Mouse (Mus musculus): ENCODE measurements around the gene Scd2.
A peak's percentile ranks its signal among the peaks of the same experiment; 100 is the strongest.
"Not testable (repeated sequence)": the region's sequence is repeated elsewhere in the genome, so short reads cannot be mapped to it uniquely, and the experiment has no call there.

Scd2 gene

DNA sequence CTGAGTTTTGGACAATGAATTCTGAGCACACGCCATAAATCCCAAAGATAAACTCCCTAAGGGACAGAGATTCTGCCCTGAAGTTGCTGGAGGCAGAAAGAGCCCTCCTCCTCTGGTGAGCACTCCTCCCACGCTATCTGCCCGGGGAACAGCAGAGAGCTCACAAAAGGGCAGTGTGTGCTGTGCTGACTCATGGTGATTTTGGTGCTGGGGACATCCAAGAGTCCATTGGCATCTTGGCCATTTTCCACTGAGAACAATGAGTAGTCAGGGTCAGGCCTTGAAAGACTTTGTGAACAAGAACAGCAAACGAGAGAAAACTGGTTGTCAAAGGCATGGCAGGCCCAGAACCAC, 18.5 kb downstream of the Scd2 start:
- DNase-seq (ENCODE audit: low read depth, low spot score) = no peak

DNA sequence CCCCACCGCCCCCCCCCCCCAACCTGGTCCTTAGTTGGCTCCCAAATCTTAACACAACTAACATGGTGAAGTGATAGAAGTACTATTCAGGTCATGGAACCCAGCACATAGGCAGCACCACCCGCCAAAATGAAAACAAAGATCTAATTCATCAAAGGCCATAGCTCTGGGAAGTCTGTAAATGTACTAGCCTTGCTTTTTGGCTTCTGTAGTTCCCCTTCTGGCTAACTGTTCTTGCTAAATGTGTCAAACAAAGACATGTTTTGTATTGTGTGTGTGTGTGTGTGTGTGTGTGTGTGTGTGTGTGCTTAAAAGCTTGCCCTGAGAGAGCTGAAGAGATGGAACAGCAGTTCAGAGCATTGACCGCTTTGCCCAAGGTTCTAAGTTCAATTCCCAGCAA, 19.6 kb downstream of the Scd2 start:
- DNase-seq (ENCODE audit: low read depth, low spot score) = no peak

DNA sequence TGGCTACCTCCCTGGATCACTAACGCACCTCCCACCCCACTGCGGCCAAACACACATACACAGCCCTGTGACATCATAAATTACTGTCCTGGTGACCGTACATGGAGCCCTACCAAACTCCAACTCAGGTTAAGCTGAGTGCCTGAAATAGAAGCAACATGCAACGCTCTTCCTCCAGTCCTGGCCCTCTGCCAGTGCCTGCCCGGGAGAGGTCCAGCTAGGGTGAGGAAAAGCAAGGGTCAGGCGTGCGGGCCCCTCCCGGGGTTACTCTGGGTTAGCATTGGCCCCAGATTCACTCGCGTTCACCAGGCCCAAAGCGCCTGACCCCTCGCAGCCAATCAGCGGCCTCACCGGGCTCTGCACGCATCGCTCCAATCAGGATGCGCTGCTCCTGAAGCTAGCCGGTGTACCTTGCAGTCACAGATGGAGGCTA, 20.9 kb downstream of the Scd2 start:
- DNase-seq (ENCODE audit: low read depth, low spot score) = peak; percentile 82

DNA sequence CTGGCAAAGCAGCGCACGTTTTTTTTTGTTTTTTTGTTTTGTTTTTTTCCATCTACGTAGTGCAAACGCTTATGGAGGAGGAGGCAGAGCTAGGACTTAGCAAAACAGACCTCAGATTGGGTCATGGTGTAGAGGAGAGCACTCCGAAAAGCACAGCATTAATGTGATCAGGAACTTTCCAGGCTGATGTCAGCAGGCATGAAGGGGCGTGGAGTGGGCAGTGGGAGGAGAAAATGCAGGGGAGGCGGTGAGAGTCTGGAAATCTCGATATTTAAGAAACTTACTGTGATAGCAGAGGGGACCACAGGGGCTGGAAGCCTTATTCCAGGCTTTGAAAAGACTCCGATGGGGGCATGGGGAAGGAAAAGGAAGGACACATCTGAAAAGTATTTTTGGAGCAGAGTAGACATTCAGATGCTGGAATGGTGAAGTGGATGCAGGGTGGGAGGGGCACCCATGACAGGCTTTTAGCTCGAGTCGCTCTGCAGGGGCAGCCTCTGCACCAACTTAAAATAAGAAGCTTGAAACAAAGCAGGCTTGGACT, 21.5 kb downstream of the Scd2 start:
- DNase-seq (ENCODE audit: low read depth, low spot score) = peak; percentile 34

DNA sequence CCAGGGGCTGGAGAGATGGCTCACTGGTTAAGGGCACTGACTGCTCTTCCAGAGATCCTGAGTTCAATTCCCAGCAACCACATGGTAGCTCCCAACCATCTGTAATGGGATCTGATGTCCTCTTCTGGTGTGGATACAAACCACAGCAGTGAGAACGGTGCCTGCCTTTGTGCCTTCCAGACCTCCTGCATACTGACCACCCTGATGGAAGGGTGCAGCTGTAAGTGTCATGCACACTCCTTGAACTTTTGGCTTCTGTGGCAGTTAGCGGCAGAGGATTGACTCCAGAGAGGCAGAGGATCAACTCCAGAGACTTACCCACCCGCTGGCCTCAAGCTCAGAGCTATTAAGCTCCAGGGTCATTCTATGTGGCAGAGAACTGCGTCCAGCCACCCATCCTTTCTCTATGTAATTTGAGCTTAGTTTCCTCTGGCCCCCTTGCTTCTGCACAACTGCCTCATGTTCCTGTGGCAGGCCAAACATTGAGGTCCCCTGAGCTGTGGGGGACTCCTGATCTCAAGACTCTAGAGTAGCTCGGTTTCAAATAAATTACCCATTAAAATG, 23.4 kb downstream of the Scd2 start:
- DNase-seq (ENCODE audit: low read depth, low spot score) = no peak

DNA sequence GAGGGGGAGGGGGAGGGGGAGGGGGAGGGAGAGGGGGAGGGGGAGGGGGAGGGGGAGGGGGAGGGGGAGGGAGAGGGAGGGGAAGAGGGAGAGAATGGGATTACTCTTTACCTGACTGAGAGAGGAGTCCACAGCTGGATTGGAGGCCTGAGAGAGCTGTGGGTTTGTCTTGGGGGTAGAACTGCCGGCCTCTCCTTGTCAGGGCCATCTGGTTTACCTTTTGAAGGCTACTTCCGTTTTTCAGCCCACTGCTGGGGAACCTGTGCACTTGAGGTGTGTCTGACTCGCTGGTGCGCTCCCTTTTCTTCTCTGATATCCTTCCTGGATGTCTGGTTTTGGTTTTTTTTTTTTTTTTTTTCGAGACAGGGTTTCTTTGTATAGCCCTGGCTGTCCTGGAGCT, 23.9 kb downstream of the Scd2 start:
- no peak for DNase-seq (ENCODE audit: low read depth, low spot score)

DNA sequence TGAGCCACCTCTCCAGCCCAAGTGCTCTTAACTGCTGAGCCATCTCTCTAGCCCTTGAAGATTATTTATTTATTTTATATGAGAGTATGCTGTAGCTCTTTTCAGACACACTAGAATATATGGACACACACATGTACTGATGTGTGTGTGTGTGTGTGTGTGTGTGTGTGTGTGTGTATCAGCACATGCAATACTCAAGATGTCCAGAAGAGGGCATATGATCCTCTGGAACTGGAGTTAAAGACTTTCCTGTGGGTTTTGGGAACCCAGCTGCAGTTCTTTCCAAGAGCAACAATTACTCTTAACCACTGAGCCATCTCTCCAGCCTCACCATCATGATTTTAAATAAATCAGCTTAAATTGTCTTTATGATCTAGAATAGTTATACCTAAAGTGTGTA, 25.1 kb downstream of the Scd2 start:
- DNase-seq (ENCODE audit: low read depth, low spot score) = no peak

DNA sequence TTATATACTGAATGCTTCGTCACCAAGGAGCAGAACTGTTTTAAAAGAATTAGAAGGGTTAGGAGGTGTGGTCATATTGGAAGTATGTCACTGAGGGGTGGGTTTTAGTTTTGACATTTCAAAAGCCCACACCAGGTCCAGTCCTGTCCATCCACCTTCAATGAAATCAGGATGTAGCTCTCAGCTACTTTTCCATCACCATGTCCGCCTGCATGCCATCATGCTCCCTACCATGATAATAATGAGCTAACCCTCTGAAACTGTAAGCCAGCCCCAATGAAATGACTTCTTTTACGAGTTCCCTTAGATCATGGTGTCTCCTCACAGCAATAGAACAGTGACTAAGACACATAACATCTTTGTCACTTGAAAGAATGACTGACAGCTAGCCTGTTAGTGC, 26.8 kb downstream of the Scd2 start:
- DNase-seq (ENCODE audit: low read depth, low spot score) = no peak

DNA sequence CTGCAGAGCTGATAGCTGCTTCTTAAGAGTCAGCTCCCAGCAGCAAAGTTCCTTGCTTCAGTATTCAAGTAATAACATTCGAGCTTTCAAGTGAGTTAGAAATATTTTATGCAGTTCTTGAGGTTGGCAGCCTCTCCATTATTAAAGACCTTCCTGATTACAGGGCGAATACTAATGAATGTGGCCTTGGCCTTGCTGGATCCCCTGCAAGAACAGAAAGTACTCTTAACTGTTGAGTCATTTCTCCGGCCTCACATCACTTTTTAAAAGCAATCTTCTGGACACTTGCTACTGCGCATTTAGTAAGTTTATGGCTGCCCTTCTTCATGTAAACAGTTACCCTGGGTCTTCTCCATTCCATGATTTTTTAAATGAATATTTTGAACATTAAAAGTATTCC, 27.7 kb downstream of the Scd2 start:
- no peak for DNase-seq (ENCODE audit: low read depth, low spot score)

DNA sequence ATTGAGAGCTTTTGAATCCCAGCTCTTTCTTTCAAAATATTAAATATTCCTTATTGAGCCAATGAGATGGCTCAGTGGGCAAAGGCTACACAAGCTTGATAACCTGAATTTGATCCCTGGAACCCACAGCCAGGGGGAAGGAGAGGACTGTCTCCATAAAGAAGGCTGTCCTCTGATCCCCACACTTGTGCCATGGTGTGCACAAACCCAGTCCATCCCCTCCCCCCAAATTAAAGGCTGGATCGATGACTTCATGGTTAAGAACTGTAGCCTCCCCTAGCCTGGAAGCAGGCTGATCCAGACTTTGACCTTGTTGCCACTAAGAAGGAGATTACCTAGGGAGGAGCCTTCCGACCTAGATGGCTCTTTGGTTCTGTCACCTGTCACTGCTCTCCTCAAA, 28.2 kb downstream of the Scd2 start:
- no peak for DNase-seq (ENCODE audit: low read depth, low spot score)

DNA sequence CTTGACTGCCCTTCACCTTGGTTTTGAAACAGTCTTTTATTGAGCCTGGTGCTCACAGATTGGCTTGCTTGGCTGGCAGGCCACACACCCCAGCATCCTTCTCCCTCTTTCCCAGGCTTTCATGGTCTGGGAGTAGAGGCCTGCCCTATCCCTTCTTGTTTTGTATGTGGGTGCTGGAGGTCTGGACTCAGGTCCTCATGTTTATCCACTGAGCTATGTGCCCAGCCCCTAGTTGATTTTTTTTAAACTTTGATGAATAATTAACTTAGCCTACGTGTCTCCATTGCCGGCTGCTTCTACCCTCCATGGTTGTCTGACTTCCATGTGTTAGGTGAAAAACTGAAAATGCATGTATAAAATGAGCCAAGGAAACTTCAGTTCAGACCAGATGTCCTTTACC, 36.1 kb downstream of the Scd2 start:
- no peak for DNase-seq (ENCODE audit: low read depth, low spot score)

DNA sequence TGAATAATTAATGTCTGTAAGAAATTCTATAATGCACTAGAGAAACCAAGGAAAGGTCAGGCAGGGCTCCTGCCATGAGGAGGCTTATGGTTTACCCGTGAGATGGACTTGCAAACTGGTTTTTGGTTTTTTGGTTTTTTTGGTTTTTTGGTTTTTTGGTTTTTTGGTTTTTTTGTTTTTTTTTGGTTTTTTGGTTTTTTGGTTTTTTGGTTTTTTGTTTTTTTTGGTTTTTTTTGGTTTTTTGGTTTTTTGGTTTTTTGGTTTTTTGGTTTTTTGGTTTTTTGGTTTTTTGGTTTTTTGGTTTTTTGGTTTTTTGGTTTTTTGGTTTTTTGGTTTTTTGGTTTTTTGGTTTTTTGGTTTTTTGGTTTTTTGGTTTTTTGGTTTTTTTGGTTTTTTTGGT, 37.7 kb downstream of the Scd2 start:
- DNase-seq (ENCODE audit: low read depth, low spot score) = not testable (repeated sequence)

DNA sequence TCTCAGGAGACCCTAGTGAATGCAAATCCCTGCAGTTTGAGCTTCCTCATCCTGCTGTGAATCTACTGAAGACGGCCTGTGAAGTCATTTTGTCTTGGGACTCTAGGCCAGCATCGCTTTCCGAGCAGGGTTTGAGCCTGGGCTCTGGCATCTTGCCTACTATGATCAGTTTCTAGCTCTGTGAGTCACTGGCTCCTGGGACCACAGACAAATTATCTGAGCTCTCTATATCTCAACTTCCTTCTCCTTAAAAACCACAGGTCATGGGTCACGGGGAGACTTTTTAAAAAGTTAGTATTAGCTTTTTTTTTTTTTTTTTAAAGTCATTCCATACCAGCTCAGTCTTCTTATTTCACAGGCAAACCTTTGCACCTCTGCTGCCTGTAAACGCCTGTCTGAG, 38.4 kb downstream of the Scd2 start:
- DNase-seq (ENCODE audit: low read depth, low spot score) = no peak

DNA sequence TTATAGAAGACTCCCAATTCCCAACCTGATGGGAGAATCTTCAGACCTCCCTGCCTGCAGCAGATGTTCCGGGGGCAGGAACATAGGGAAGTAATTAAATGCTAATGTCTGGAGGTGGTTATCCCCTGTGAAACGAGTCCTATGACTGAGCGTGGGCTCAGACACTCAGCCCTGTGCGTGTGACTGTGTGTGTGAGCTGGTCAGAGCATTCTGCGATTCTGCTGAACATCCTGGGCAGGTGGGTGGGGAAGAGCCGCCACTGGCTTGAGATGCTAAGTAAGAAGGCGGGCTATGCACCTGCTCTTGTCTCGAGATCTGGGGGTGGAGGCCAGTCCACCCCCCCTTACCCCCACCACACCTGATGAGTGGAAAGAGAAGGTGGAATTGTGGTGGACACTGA, 38.9 kb downstream of the Scd2 start:
- DNase-seq (ENCODE audit: low read depth, low spot score) = no peak

DNA sequence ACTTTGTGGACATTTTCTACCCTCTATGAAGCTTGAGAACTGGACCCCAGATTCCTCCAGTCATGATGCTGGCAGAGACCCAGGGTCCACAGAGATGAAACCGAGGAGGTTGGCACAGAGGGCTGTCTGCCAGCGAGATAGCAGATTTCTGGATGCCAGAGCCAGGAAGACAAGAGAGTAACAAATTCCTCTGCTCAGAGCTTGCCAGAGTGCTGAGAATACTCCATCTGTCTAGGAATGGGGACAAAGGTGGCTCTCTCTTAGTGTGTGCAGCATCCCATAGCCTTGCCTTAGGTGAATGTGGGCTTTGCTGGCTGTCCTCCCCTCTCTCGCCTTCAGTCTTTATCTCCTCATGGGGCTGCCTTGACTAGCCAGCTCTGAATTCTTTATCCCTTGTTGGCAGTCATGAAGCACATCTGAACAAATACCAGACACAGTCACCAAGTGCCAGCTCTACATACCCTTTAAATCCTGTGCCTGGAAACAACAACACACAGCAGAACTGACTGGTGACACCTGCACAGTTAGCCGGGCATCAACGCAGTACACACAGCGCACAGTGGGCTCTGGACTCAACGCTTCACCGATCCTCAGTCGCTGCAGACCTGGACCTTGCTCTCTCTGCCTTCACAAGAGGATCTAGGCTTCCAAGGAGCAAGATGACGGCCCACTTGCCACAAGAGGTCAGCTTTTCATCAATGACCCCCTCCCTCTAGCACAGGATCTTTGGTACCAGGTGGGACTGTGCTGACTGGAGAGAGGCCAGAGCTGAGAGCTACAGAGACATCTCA, 39.6 kb downstream of the Scd2 start, which contains the start of gene Scd4:
Scd4 (plus strand) TSS at position 260 of the 791 bp plus-strand sequence.
- no peak for DNase-seq (ENCODE audit: low read depth, low spot score)

DNA sequence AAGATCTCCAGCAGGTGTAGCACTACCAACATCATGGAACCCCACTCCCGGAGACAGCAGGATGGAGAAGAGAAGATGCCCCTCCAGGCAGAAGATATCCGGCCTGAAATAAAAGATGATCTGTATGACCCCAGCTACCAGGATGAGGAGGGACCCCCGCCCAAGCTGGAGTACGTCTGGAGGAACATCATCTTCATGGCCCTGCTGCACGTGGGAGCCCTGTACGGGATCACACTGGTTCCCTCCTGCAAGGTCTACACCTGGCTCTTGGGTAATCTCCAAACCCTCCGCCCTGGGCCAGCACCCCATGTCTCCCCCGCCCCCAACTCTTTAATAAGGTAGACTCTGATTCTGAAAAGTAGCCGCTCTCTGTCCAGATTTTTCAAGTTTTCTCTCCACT, 40.5 kb downstream of the Scd2 start:
- DNase-seq (ENCODE audit: low read depth, low spot score) = no peak

DNA sequence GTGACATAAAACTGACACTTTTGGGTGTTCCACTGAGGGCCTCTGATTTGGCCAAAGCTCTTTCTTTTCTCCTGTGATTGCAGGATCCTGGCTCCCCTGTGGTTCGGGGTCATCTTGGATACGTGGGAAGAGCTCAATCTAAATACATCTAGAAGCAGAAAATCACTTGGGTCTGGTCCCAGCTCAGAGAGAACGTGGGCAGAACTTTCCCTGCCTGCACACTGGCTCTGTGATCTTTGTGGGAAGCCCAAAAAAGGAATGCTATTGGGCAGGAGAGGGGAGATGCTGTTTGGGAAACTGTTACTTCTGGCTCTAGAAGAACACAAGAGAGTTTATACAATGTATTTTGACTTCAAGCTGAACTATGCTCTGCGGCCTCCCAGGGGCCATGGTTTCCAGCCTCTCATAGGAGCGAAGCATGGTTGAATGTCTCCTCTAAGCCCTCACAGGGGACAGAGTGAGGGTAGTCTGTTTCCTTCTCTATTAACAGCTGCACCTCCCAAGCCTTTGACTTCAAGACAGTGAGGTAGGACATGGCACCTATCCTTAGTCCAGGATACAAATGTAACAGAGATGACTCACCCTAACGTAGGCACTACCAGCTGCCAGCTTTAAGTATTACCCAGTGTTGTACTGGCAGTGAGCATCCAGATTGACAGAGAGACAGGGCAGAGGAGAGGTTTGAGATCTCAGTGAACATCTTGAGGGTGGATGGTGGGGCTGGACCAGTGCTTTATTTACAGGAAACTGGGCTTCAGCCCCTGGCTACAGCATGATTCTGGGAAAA, 42.6 kb downstream of the Scd2 start:
- DNase-seq (ENCODE audit: low read depth, low spot score) = no peak

DNA sequence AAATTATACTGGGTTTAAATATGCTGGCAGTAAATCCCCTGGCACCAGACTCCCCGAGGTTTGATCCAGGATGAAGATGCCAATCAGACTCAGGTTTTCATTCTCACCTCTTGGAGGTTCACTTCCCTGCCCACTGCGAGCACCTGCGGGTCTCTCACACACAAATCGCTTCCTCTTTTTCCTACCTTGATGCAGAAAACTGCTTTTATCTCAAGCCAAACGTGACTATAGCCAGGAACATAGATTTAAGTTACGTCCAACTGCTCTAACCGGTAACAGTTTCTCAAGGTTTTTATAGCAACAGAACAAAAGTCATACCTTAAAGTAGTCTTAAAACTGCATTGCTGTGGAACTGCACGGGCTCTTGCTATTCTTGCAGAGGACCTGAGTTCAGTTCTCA, 56.2 kb downstream of the Scd2 start:
- no peak for DNase-seq (ENCODE audit: low read depth, low spot score)

DNA sequence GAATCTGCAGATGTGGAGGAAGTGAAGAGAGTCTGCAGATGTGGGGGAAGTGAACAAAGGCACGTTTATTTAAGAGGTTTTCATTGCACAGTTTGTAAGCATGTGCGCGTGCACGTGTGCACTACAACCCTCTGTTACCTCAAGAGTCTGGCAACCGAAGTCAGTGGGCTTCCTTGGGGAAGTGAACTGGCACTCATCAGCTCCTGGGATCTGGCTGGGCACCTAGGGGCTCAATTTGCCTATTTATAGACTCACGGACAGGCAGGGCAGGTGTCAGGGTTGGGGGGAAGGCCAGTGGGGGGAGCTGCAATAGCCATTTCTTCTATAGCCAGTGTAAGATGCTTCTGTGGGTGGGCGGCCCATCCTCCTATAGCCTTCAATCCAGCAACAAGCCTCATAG, 58.3 kb downstream of the Scd2 start:
- no peak for DNase-seq (ENCODE audit: low read depth, low spot score)

Measured in forelimb bud, embryonic 11.5 days (tissue).